Mouse (Mus musculus) intestine, embryonic 16.5 days (tissue): ENCODE data around the gene Sprtn. TPM values are rescaled to one million over a fixed set of nuclear protein-coding genes. Genes with fewer than 3 reads are reported as not detected.

Source experiments
- ATAC-seq: fragments of 200-750 bp; cut with Nextera tagmentation; 2 replicates; pipeline ENCODE4 v1.8.0; 2017; ENCODE audit warnings: moderate TSS enrichment, moderate library complexity
- H3K27ac ChIP-seq: fragments of 300-500 bp; sonication (generic); 2 replicates; pipeline ENCODE4 v1.5.1; 2014; ENCODE audit warnings: mild to moderate bottlenecking, low read length
- H3K27me3 ChIP-seq: fragments of 300-500 bp; sonication (generic); replicated peaks from 2 replicates; pipeline ENCODE4 v1.6.1; 2014; ENCODE audit warnings: low read length, control low read depth, mixed read lengths; ENCODE audit not compliant: control insufficient read depth, insufficient read depth
- H3K36me3 ChIP-seq: fragments of 300-500 bp; sonication (generic); 2 replicates; pipeline ENCODE4 v1.6.1; 2014; ENCODE audit warnings: low read length, control low read depth; ENCODE audit not compliant: control insufficient read depth, insufficient read depth
- H3K4me1 ChIP-seq: fragments of 300-500 bp; sonication (generic); 2 replicates; pipeline ENCODE4 v1.6.1; 2014; ENCODE audit warnings: low read length, control low read depth, mixed read lengths; ENCODE audit not compliant: control insufficient read depth, insufficient read depth
- H3K4me2 ChIP-seq: fragments of 300-500 bp; sonication (generic); 2 replicates; pipeline ENCODE4 v1.6.1; 2014; ENCODE audit warnings: low read depth, low read length, control low read depth
- H3K4me3 ChIP-seq: fragments of 300-500 bp; sonication (generic); 2 replicates; pipeline ENCODE4 v1.5.1; 2014; ENCODE audit warnings: mild to moderate bottlenecking, low read length
- H3K9ac ChIP-seq: fragments of 300-500 bp; sonication (generic); 2 replicates; pipeline ENCODE4 v1.6.1; 2014; ENCODE audit warnings: low read depth, low read length
- H3K9me3 ChIP-seq: fragments of 300-500 bp; sonication (generic); 2 replicates; pipeline ENCODE4 v1.6.1; 2016; ENCODE audit warnings: low read length, control low read depth; ENCODE audit not compliant: control insufficient read depth
- WGBS: fragments of 180-500 bp; shearing (Covaris S2); extraction: QIAGEN DNeasy Blood & Tissue Kit; methylation state at CpG from one replicate; pipeline ENCODE4 v1.1.7; 2014; 5-methylcytosine and 5-hydroxymethylcytosine counted together
- polyA plus RNA-seq: library from polyadenylated mRNA; unstranded; fragments of >200 nt; fragmentation: Nextera tagmentation; extraction: Ambion mirVana; gene quantifications from 2 replicates; pipeline ENCODE4 v1.2.1, GENCODE M21; 2015

Gene Sprtn
- polyA plus RNA-seq, 1 experiment from 2014 or later = 6.1 TPM

DNA sequence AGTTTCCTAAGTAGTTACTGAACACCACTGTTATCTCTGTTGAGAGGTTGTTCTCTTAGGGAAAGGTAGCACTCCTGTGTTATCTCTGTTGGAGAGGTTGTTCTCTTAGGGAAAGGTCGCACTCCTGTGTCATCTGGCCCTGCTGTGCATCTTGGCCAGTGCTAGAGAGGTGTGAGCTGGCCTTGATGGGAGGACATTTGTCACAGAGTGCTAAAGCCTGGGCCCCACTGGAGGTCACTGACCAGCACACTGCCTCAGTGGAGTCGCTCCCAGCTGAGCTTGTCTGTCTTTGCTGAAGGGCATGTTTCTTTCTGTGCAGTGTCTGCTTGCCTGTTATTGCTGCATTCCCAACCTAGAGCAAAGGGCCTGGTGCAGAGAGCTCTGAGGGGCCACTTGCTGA lies 30.6 kb upstream of the Sprtn start:
- WGBS = 52% methylated on average over 2 of the region's 2 CpGs
- no peak overlapping the region for H3K27ac ChIP-seq
- peaks cover 11% of the 10 kb centered on the region; the same call in 1 of the 2 replicates for H3K4me1 ChIP-seq
- ATAC-seq = no peak
- H3K4me2 ChIP-seq = no peak overlapping the region
- H3K4me3 ChIP-seq = no peak overlapping the region
- no peaks in the 10 kb centered on the region for H3K9me3 ChIP-seq
- no peaks in the 10 kb centered on the region for H3K27me3 ChIP-seq
- H3K36me3 ChIP-seq = 0 out of 2 replicates have a peak, but pooled peaks cover 3% of the 10 kb centered on the region
- no peak overlapping the region for H3K9ac ChIP-seq

DNA sequence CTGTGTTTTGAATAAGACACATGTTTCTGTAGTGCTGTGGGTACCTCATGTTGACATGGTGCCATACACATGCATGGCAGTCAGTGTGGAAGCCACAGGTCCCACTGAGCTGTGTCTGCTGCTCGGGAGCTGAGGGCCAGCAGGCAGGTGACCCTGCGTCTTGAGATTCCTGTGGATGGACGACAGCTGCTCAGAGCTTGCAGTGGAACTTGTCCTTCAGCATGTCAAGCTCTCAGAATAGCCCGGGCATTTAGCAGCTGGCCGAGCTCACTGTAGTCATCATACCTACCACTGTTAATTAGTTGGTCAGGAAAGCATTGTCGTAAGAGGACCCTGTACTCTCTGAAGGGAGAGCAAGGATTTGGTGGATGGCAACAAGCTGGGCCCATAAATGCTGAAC lies 28.0 kb upstream of the Sprtn start:
- H3K4me2 ChIP-seq = no peak overlapping the region

DNA sequence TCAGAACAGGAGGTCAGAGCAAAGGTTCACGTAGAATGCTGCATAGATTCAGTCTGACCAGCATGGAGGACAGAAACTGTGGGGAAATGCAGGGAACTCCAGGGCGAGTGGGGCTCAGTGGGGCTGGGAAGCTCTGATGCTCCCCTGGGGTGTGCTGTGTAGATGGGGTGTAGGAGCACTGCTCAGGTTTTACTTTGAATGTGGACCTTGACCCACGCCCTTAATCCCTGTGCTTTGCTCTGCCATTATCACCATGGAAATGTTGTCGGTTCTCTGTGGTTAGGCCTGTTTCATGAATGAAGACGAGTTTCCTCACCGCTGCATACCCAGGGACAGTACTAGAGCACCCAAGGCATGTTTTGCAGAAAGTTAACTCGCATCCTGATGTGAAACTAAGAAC lies 26.2 kb upstream of the Sprtn start:
- 0 out of 2 replicates have a peak, but pooled peaks cover 3% of the 10 kb centered on the region for H3K36me3 ChIP-seq
- no peaks in the 10 kb centered on the region for H3K27me3 ChIP-seq
- H3K9ac ChIP-seq = no peak overlapping the region
- ATAC-seq = peak; percentile 58
- no peaks in the 10 kb centered on the region for H3K9me3 ChIP-seq
- H3K27ac ChIP-seq = no peak overlapping the region
- 71% methylated on average over 7 of the region's 7 CpGs for WGBS
- H3K4me2 ChIP-seq = no peak overlapping the region
- no peaks in the 10 kb centered on the region; the same call in 1 of the 2 replicates for H3K4me1 ChIP-seq
- no peak overlapping the region for H3K4me3 ChIP-seq

More for the DNA sequence above, 28.0 kb upstream of the Sprtn start:
- no peak for ATAC-seq
- no peak overlapping the region for H3K9ac ChIP-seq
- peaks cover 6% of the 10 kb centered on the region; the same call in 1 of the 2 replicates for H3K4me1 ChIP-seq
- H3K9me3 ChIP-seq = no peaks in the 10 kb centered on the region
- 0 out of 2 replicates have a peak, but pooled peaks cover 3% of the 10 kb centered on the region for H3K36me3 ChIP-seq
- H3K4me3 ChIP-seq = no peak overlapping the region
- no peaks in the 10 kb centered on the region for H3K27me3 ChIP-seq
- H3K27ac ChIP-seq = no peak overlapping the region
- 72% methylated on average over 6 of the region's 6 CpGs for WGBS

- ATAC-seq = peak; percentile 22
Observed at GRCm38 (mm10) chr8:124872081-124872480, 25.6 kb upstream of the Sprtn start.

GRCm38 (mm10) chr8:124872690-124873089 lies 25.0 kb upstream of the Sprtn start:
- Histone ChIP-seq H3K27me3 (no peaks in the 10 kb centered on the region), H3K9ac (no peak overlapping the region), H3K9me3 (no peaks in the 10 kb centered on the region), H3K4me1 (no peaks in the 10 kb centered on the region; the same call in 1 of the 2 replicates), H3K36me3 (0 out of 2 replicates have a peak, but pooled peaks cover 3% of the 10 kb centered on the region), H3K4me2 (no peak overlapping the region), H3K27ac (no peak overlapping the region), H3K4me3 (no peak overlapping the region)
- peak; percentile 77 for ATAC-seq
- WGBS = 67% methylated on average over 5 of the region's 5 CpGs

More at GRCm38 (mm10) chr8:124872081-124872480, 25.6 kb upstream of the Sprtn start:
- WGBS = 94% methylated on average over 7 of the region's 7 CpGs
- Histone ChIP-seq H3K27me3 (no peaks in the 10 kb centered on the region), H3K4me1 (no peaks in the 10 kb centered on the region; the same call in 1 of the 2 replicates), H3K9ac (no peak overlapping the region), H3K4me2 (no peak overlapping the region), H3K9me3 (no peaks in the 10 kb centered on the region), H3K36me3 (0 out of 2 replicates have a peak, but pooled peaks cover 3% of the 10 kb centered on the region), H3K27ac (no peak overlapping the region), H3K4me3 (no peak overlapping the region)

GRCm38 (mm10) chr8:124878141-124878540 lies 19.5 kb upstream of the Sprtn start:
- Histone ChIP-seq H3K27me3 (no peaks in the 10 kb centered on the region), H3K4me1 (no peaks in the 10 kb centered on the region), H3K4me3 (no peak overlapping the region), H3K4me2 (no peak overlapping the region), H3K9ac (no peak overlapping the region), H3K27ac (no peak overlapping the region), H3K9me3 (no peaks in the 10 kb centered on the region), H3K36me3 (peaks cover 27% of the 10 kb centered on the region)
- 79% methylated on average over 5 of the region's 5 CpGs for WGBS
- no peak for ATAC-seq

DNA sequence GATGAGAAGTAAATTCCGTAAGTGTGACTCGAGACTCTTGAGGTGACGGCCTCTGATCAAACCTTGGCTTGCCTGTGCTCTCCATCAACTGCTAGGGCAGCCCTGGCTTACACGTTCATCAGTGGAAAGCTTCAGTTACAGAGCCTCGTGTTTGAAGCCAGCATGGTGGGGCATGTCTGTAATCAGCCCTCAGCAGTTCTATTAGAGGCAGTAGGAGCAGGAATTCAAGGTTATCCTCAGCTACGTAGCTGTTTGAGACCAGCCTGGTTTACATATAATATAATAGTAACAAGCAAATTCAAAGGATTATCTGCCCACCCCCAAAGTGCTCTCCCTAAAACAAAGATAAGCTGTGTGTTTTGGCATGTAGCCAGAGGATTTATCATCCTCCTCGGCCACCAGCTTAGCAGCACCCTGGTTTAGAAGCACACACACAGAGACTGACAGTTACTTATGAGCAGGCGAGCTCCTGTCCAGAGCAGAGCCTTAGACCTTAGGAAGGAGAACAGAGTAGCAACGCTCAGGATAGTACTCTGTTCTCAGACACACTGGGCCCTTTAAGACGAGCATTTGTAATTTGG lies 18.6 kb upstream of the Sprtn start:
- peaks cover 27% of the 10 kb centered on the region for H3K36me3 ChIP-seq
- H3K4me3 ChIP-seq = no peak overlapping the region
- WGBS = 69% methylated on average over 10 of the region's 10 CpGs
- no peak overlapping the region for H3K27ac ChIP-seq
- no peaks in the 10 kb centered on the region for H3K4me1 ChIP-seq
- no peaks in the 10 kb centered on the region for H3K27me3 ChIP-seq
- no peaks in the 10 kb centered on the region for H3K9me3 ChIP-seq
- ATAC-seq = no peak
- H3K9ac ChIP-seq = no peak overlapping the region
- no peak overlapping the region for H3K4me2 ChIP-seq

DNA sequence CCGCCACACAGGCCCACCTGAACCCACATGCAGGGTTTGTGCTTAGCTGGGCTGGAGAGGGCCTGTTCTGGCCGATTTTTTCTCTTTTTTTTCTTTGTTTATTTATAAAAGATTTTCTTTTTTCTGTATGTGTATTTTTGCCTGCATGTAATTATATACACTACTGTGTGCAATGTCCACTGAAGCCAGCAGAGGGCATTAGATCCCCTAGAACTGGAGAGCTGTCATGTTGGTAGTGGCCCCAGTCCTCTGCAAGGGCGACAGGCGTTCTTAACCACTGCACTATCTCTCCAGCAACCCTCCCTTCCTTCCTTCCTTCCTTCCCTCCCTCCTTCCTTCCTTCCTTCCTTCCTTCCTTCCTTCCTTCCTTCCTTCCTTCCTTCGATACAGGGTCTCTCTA lies 9.3 kb upstream of the Sprtn start:
- no peaks in the 10 kb centered on the region for H3K9me3 ChIP-seq
- 93% methylated on average over 5 of the region's 5 CpGs for WGBS

GRCm38 (mm10) chr8:124892596-124892995 lies 5.1 kb upstream of the Sprtn start:
- Histone ChIP-seq H3K4me3 (no peak overlapping the region), H3K27me3 (no peaks in the 10 kb centered on the region), H3K27ac (no peak overlapping the region), H3K9ac (no peak overlapping the region), H3K36me3 (peaks cover 20% of the 10 kb centered on the region), H3K4me2 (no peak overlapping the region), H3K9me3 (no peaks in the 10 kb centered on the region), H3K4me1 (peaks cover 13% of the 10 kb centered on the region)
- WGBS = 65% methylated on average over 3 of the region's 3 CpGs
- no peak for ATAC-seq

More for the DNA sequence above, 9.3 kb upstream of the Sprtn start:
- Histone ChIP-seq H3K4me3 (no peak overlapping the region), H3K9ac (no peak overlapping the region), H3K27me3 (no peaks in the 10 kb centered on the region), H3K36me3 (peaks cover 32% of the 10 kb centered on the region), H3K27ac (no peak overlapping the region), H3K4me1 (no peaks in the 10 kb centered on the region; the same call in 1 of the 2 replicates), H3K4me2 (no peak overlapping the region)
- no peak for ATAC-seq
